Mouse (Mus musculus) midbrain, embryonic 10.5 days (tissue): ENCODE data around the gene Galr2. TPM values are rescaled to one million over a fixed set of nuclear protein-coding genes. Genes with fewer than 3 reads are reported as not detected.

ENCODE experiments used
- DNase-seq: peaks from one replicate; pipeline ENCODE4 v3.0.0-alpha.2; 2017; ENCODE audit warnings: low spot score
- H3K27ac ChIP-seq: fragments of 300-500 bp; sonication (generic); replicated peaks from 2 replicates; pipeline ENCODE4 v1.5.1; 2016; ENCODE audit warnings: mild to moderate bottlenecking
- H3K27me3 ChIP-seq: fragments of 300-500 bp; sonication (generic); 2 replicates; pipeline ENCODE4 v1.6.1; 2016; ENCODE audit warnings: low read depth, mild to moderate bottlenecking; ENCODE audit not compliant: poor library complexity, severe bottlenecking
- H3K36me3 ChIP-seq: fragments of 300-500 bp; sonication (generic); 2 replicates; pipeline ENCODE4 v1.6.1; 2016; ENCODE audit warnings: mild to moderate bottlenecking, moderate library complexity
- H3K4me1 ChIP-seq: fragments of 300-500 bp; sonication (generic); 2 replicates; pipeline ENCODE4 v1.6.1; 2016
- H3K4me3 ChIP-seq: fragments of 300-500 bp; sonication (generic); 2 replicates; pipeline ENCODE4 v1.5.1; 2016; ENCODE audit warnings: mild to moderate bottlenecking, moderate library complexity
- H3K9me3 ChIP-seq: fragments of 300-500 bp; sonication (generic); replicated peaks from 2 replicates; pipeline ENCODE4 v1.6.1; 2016; ENCODE audit warnings: mild to moderate bottlenecking
- WGBS: fragments of 180-500 bp; shearing (Covaris S2); methylation state at CpG from one replicate; pipeline ENCODE4 v1.1.7; 2016; 5-methylcytosine and 5-hydroxymethylcytosine counted together
- polyA plus RNA-seq: library from polyadenylated mRNA; unstranded; fragments of >200 nt; fragmentation: Nextera tagmentation; extraction: Ambion mirVana; gene quantifications from 2 replicates; pipeline ENCODE4 v1.2.1, GENCODE M21; 2016

Galr2 gene
- polyA plus RNA-seq = 0.09 and 0.12 TPM in 2 replicates

- no peak within 1 kb of the TSS for H3K27ac ChIP-seq
- H3K27me3 ChIP-seq = peaks cover 65% of the 10 kb centered on the region
- H3K4me3 ChIP-seq = peak within 1 kb of the TSS; percentile 46
- H3K4me1 ChIP-seq = peaks cover 23% of the 10 kb centered on the region
- 6% methylated on average over 48 of the region's 48 CpGs for WGBS
- no peaks in the 10 kb centered on the region for H3K36me3 ChIP-seq
- no peaks in the 10 kb centered on the region for H3K9me3 ChIP-seq
- DNase-seq = peak; percentile 45
Measured at GRCm38 (mm10) chr11:116280751-116281663, at the start of gene Galr2. Galr2 (plus strand) TSS chr11:116280939.

DNA sequence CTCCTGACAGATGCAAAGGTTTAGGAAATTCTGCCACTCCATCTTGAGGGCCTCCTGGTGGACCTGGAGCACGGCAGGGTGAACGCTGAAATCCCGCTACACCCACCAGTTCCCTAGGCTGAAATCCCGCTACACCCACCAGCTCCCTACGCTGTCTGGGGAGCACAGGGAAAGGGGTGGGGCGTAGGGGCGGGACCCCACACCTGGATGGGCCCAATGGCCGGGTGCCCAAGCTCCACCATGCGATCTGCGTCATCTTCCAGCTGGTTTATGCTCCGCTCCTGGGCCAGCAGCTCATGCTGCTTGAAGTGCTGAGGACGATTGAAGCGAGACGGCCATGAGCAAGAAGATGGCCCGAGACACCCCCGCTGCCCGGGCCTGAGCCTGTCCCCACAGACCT lies 48.3 kb upstream of the Galr2 start:
- Histone ChIP-seq H3K27ac (no peak overlapping the region; the same call in 1 of the 2 replicates), H3K4me3 (peak overlapping the region; percentile 27), H3K9me3 (no peaks in the 10 kb centered on the region), H3K27me3 (peaks cover 72% of the 10 kb centered on the region), H3K36me3 (no peaks in the 10 kb centered on the region), H3K4me1 (peaks cover 24% of the 10 kb centered on the region)
- WGBS = 21% methylated on average over 17 of the region's 17 CpGs
- DNase-seq = no peak

DNA sequence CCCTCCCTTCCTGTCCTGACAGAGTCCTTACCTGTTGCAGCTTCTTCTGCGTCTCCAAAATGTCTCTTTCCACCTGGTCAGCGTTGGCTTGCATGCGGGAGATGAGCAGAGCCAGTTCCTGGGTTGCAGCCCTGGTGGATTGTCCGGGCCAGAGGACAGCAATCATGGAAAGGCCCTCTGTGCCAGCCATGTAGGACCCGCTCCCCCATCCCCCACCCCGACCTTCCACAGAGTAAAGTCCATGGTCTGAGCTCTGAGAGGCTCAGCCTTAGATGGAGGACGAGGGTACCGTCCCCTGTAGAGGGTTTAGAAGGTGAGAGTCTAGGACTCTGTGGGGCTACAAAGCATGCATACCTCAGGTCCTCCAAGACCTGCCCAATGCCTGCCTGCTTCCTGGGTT lies 45.8 kb upstream of the Galr2 start:
- H3K27ac ChIP-seq = no peak overlapping the region
- peaks cover 73% of the 10 kb centered on the region for H3K27me3 ChIP-seq
- WGBS = 83% methylated on average over 8 of the region's 8 CpGs
- H3K36me3 ChIP-seq = no peaks in the 10 kb centered on the region
- H3K9me3 ChIP-seq = no peaks in the 10 kb centered on the region
- peaks cover 34% of the 10 kb centered on the region for H3K4me1 ChIP-seq
- no peak overlapping the region for H3K4me3 ChIP-seq
- DNase-seq = no peak

GRCm38 (mm10) chr11:116237742-116238395 lies 42.9 kb upstream of the Galr2 start, which contains the start of gene Evpl:
Evpl (minus strand) TSS chr11:116238077.
- no peak for DNase-seq
- Histone ChIP-seq H3K4me3 (peak within 1 kb of the TSS; percentile 24), H3K9me3 (no peaks in the 10 kb centered on the region), H3K27ac (no peak within 1 kb of the TSS), H3K27me3 (peaks cover 56% of the 10 kb centered on the region), H3K4me1 (peaks cover 37% of the 10 kb centered on the region), H3K36me3 (peaks cover 2% of the 10 kb centered on the region)
- 15% methylated on average over 31 of the region's 31 CpGs for WGBS

GRCm38 (mm10) chr11:116239797-116240196 lies 40.9 kb upstream of the Galr2 start:
- Histone ChIP-seq H3K4me3 (no peak overlapping the region), H3K27ac (no peak overlapping the region), H3K4me1 (peaks cover 27% of the 10 kb centered on the region), H3K27me3 (peaks cover 38% of the 10 kb centered on the region), H3K36me3 (peaks cover 22% of the 10 kb centered on the region), H3K9me3 (no peaks in the 10 kb centered on the region)
- DNase-seq = no peak
- 15% methylated on average over 7 of the region's 7 CpGs for WGBS

- H3K27ac ChIP-seq = peak overlapping the region; percentile 67
- H3K27me3 ChIP-seq = peaks cover 22% of the 10 kb centered on the region
- H3K4me3 ChIP-seq = no peak overlapping the region
- peak; percentile 48 for DNase-seq
- peaks cover 42% of the 10 kb centered on the region for H3K36me3 ChIP-seq
- WGBS = 55% methylated on average over 12 of the region's 12 CpGs
- peaks cover 27% of the 10 kb centered on the region for H3K4me1 ChIP-seq
- no peaks in the 10 kb centered on the region for H3K9me3 ChIP-seq
Measured at GRCm38 (mm10) chr11:116241744-116242235, 38.9 kb upstream of the Galr2 start.

DNA sequence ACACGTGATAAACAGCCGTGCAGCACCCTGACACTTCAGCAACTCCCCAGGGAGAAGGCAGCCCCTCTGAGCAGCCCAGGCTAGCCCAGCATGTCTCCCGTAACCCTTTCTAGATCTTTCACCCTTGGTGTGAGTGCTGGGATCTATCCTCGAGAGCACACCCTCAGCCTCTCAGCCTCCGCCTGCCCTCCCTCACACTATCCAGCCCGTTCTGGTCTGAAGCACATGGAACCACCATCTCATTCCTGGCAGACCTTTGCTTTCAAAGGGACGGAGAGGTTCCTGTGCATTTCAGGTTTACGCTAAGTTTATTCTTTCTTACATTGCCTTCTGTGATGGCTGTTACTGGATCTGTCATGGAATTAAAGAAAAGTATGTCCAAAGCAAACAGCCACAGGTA lies 36.2 kb upstream of the Galr2 start:
- Histone ChIP-seq H3K9me3 (no peaks in the 10 kb centered on the region), H3K4me3 (no peak overlapping the region), H3K27me3 (no peaks in the 10 kb centered on the region), H3K4me1 (peaks cover 16% of the 10 kb centered on the region), H3K27ac (no peak overlapping the region), H3K36me3 (peaks cover 69% of the 10 kb centered on the region)
- 91% methylated on average over 8 of the region's 8 CpGs for WGBS
- no peak for DNase-seq

DNA sequence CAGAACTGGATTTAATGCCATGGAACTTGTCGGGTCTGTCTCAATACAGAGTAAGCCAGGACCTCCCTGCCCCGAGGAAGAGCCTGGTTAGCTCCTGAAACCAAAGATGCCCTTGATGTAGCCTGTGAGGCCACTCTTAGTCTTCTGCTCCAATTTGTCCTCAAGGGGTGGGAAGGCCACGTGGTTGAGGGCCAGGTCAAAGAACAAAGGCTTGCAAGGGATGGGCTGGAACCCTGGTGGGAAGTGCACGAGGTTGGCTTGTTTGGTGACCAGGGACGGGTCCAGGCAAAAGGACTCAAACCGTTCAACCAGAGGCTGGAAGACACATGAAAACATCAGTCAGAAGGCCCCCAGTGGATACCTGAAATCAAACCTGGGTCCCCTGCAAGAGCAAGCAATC lies 35.1 kb upstream of the Galr2 start:
- Histone ChIP-seq H3K4me1 (peaks cover 12% of the 10 kb centered on the region), H3K36me3 (peaks cover 80% of the 10 kb centered on the region), H3K27me3 (no peaks in the 10 kb centered on the region), H3K4me3 (no peak overlapping the region), H3K9me3 (no peaks in the 10 kb centered on the region), H3K27ac (no peak overlapping the region)
- 81% methylated on average over 6 of the region's 6 CpGs for WGBS
- no peak for DNase-seq

GRCm38 (mm10) chr11:116247502-116248222 lies 33.1 kb upstream of the Galr2 start:
- no peak overlapping the region for H3K4me3 ChIP-seq
- no peak overlapping the region for H3K27ac ChIP-seq
- 87% methylated on average over 14 of the region's 14 CpGs for WGBS
- H3K36me3 ChIP-seq = peaks cover 100% of the 10 kb centered on the region
- no peak for DNase-seq
- H3K9me3 ChIP-seq = no peaks in the 10 kb centered on the region
- H3K27me3 ChIP-seq = no peaks in the 10 kb centered on the region
- H3K4me1 ChIP-seq = no peaks in the 10 kb centered on the region

- 97% methylated on average over 8 of the region's 8 CpGs for WGBS
- Histone ChIP-seq H3K27ac (no peak overlapping the region), H3K4me3 (no peak overlapping the region), H3K9me3 (no peaks in the 10 kb centered on the region), H3K27me3 (no peaks in the 10 kb centered on the region), H3K4me1 (no peaks in the 10 kb centered on the region), H3K36me3 (peaks cover 100% of the 10 kb centered on the region)
- no peak for DNase-seq
Measured at GRCm38 (mm10) chr11:116250898-116251297, 29.8 kb upstream of the Galr2 start.

DNA sequence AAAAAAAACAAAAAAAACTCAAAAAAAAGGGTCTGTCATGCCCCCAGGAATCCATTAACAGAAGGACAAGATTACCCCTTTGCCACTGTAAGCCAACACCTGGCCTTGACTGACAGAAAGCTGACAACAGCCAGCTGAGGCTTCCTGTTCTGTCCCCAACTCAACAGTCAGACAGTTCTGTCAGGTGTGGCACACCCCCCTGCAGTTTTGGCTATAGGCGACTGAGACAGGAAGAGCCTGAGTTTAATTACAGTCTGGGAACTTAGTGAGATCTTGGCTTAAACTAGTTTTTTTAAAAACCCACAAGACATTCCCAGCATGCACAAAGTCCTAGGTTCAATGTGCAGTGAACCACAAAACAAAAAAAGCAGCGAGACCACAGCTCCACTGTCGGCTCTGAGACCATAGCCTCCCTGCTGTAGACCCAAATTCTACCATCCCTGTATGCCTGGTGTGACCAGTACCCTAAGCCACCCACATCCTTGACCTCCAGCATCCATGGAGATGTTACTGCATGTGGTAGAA lies 27.6 kb upstream of the Galr2 start:
- no peak overlapping the region for H3K4me3 ChIP-seq
- peaks cover 100% of the 10 kb centered on the region for H3K36me3 ChIP-seq
- no peaks in the 10 kb centered on the region for H3K4me1 ChIP-seq
- H3K27me3 ChIP-seq = no peaks in the 10 kb centered on the region
- no peaks in the 10 kb centered on the region for H3K9me3 ChIP-seq
- H3K27ac ChIP-seq = no peak overlapping the region
- WGBS = 92% methylated on average over 3 of the region's 3 CpGs
- DNase-seq = no peak

DNA sequence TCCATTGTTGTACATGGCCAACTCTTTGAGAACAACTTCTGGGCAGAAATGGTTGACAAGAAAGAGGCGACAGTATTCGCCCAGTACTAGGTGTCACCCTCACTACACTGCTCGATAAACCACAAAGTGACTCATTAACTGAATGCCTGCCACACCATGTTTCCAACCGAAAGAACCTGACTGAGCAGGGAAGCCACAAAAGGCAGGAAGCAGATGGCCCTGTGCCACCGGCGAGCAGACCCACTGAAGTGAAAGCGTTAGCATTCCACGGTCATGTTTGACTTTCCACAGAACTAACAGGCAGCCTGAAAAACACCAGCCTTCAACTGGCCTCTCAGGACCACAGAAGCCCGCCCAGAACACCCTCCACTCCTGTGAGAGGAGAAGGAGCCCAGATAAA lies 26.1 kb upstream of the Galr2 start:
- WGBS = 95% methylated on average over 9 of the region's 9 CpGs
- Histone ChIP-seq H3K4me3 (no peak overlapping the region), H3K27ac (no peak overlapping the region), H3K27me3 (no peaks in the 10 kb centered on the region), H3K9me3 (no peaks in the 10 kb centered on the region), H3K4me1 (no peaks in the 10 kb centered on the region), H3K36me3 (peaks cover 100% of the 10 kb centered on the region)
- DNase-seq = no peak
